ENCODE assay signal across 24 mouse cellular contexts in genomic region chr4:141455526-141455925, GRCm38 (mm10). TPM values are rescaled to one million over a fixed set of nuclear protein-coding genes. Genes with fewer than 3 reads are reported as not detected.
DNase-seq lines count a peak whose midpoint lies in the region; ATAC-seq and TF ChIP-seq lines count a peak whose summit lies in the region.
"Had no signal": no experiment of that assay in that cellular context is flagged by ENCODE, and none has a peak within 500 bp of the region (broad histone marks: within the 10 kb centered on the region; RNA-seq: fewer than 3 reads in every experiment).

No protein-coding gene starts in this region.

- peak; percentile 42; the same call in 1 of the 2 replicates for ATAC-seq in forebrain, postnatal 0 days
- ATAC-seq in forebrain, embryonic 14.5 days, result no peak
- ATAC-seq in limb, embryonic 15.5 days (ENCODE audit: insufficient number of reproducible peaks, low FRiP score, low TSS enrichment, low read depth), result no peak
- no peak for ATAC-seq in embryonic facial prominence, embryonic 15.5 days (ENCODE audit: insufficient number of reproducible peaks, low FRiP score, low TSS enrichment, low read depth)
- no peak for ATAC-seq in stomach, embryonic 15.5 days (ENCODE audit: insufficient read depth, low FRiP score, low read depth)
- ATAC-seq: liver, postnatal 0 days had no signal

- no peaks in the 10 kb centered on the region for H3K9me3 ChIP-seq in forebrain, postnatal 0 days (ENCODE audit: low read length)
- no peaks in the 10 kb centered on the region for H3K9me3 ChIP-seq in forebrain, embryonic 14.5 days (replicated peaks; ENCODE audit: control insufficient read depth, low read length)
- H3K9me3 ChIP-seq in limb, embryonic 15.5 days, result no peaks in the 10 kb centered on the region
- H3K9me3 ChIP-seq in limb, embryonic 10.5 days (replicated peaks), result no peaks in the 10 kb centered on the region
- H3K9me3 ChIP-seq in embryonic facial prominence, embryonic 15.5 days (replicated peaks), result no peaks in the 10 kb centered on the region
- no peaks in the 10 kb centered on the region for H3K9me3 ChIP-seq in stomach, embryonic 15.5 days
- H3K9me3 ChIP-seq: heart, embryonic 13.5 days; kidney, embryonic 15.5 days had no signal

- H3K4me1 ChIP-seq in forebrain, postnatal 0 days (ENCODE audit: insufficient read depth), result no peaks in the 10 kb centered on the region
- H3K4me1 ChIP-seq in forebrain, embryonic 14.5 days (ENCODE audit: control insufficient read depth, insufficient read depth, low read length), result peaks cover 5% of the 10 kb centered on the region
- H3K4me1 ChIP-seq in limb, embryonic 15.5 days, result peaks cover 29% of the 10 kb centered on the region
- peaks cover 19% of the 10 kb centered on the region for H3K4me1 ChIP-seq in limb, embryonic 10.5 days
- H3K4me1 ChIP-seq in embryonic facial prominence, embryonic 15.5 days, result peaks cover 32% of the 10 kb centered on the region
- H3K4me1 ChIP-seq in stomach, embryonic 15.5 days, result peaks cover 29% of the 10 kb centered on the region

- no peak for TF ChIP-seq CTCF in forebrain, postnatal 0 days (IDR thresholded peaks at IDR 0.05; ENCODE audit: low read depth)

- DNase-seq in forebrain, postnatal 0 days, result no peak
- DNase-seq in forebrain, embryonic 14.5 days (ENCODE audit: low spot score), result no peak
- no peak for DNase-seq in limb, embryonic 10.5 days (ENCODE audit: low spot score)
- no peak for DNase-seq in frontal cortex, postnatal 10 days (ENCODE audit: low spot score in 2 of 2)
- DNase-seq in gastrocnemius, postnatal 10 days, result no peak
- DNase-seq: layer of hippocampus, postnatal 36 days; liver, postnatal 0 days; lung, postnatal 10 days; thymus, adult 2 months had no signal

- no peaks in the 10 kb centered on the region for H3K27me3 ChIP-seq in forebrain, postnatal 0 days (ENCODE audit: insufficient read depth, low read length)
- H3K27me3 ChIP-seq in forebrain, embryonic 14.5 days (replicated peaks; ENCODE audit: control insufficient read depth, insufficient read depth, low read length), result no peaks in the 10 kb centered on the region
- no peaks in the 10 kb centered on the region for H3K27me3 ChIP-seq in limb, embryonic 15.5 days
- no peaks in the 10 kb centered on the region for H3K27me3 ChIP-seq in limb, embryonic 10.5 days (ENCODE audit: low read depth, poor library complexity, severe bottlenecking)
- H3K27me3 ChIP-seq in embryonic facial prominence, embryonic 15.5 days, result no peaks in the 10 kb centered on the region
- H3K27me3 ChIP-seq in stomach, embryonic 15.5 days (replicated peaks), result no peaks in the 10 kb centered on the region
- H3K27me3 ChIP-seq: heart, embryonic 13.5 days; kidney, embryonic 15.5 days had no signal

- no peak overlapping the region for H3K4me3 ChIP-seq in forebrain, postnatal 0 days (ENCODE audit: low read depth, low read length)
- H3K4me3 ChIP-seq in forebrain, embryonic 14.5 days (ENCODE audit: low read depth, low read length), result no peak overlapping the region
- H3K4me3 ChIP-seq in limb, embryonic 15.5 days, result no peak overlapping the region
- no peak overlapping the region for H3K4me3 ChIP-seq in limb, embryonic 10.5 days
- H3K4me3 ChIP-seq in embryonic facial prominence, embryonic 15.5 days (replicated peaks), result no peak overlapping the region
- no peak overlapping the region for H3K4me3 ChIP-seq in stomach, embryonic 15.5 days (replicated peaks)
- H3K4me3 ChIP-seq: heart, embryonic 13.5 days; kidney, embryonic 15.5 days had no signal

- H3K36me3 ChIP-seq in forebrain, postnatal 0 days (ENCODE audit: insufficient read depth), result peaks cover 34% of the 10 kb centered on the region
- peaks cover 45% of the 10 kb centered on the region for H3K36me3 ChIP-seq in forebrain, embryonic 14.5 days (ENCODE audit: control insufficient read depth, insufficient read depth, low read length)
- H3K36me3 ChIP-seq in limb, embryonic 15.5 days, result peaks cover 32% of the 10 kb centered on the region
- H3K36me3 ChIP-seq in limb, embryonic 10.5 days, result peaks cover 83% of the 10 kb centered on the region
- H3K36me3 ChIP-seq in embryonic facial prominence, embryonic 15.5 days, result peaks cover 24% of the 10 kb centered on the region; the same call in 1 of the 2 replicates
- peaks cover 12% of the 10 kb centered on the region for H3K36me3 ChIP-seq in stomach, embryonic 15.5 days

- no peak overlapping the region for H3K27ac ChIP-seq in forebrain, postnatal 0 days (ENCODE audit: low read depth, low read length)
- H3K27ac ChIP-seq in forebrain, embryonic 14.5 days (ENCODE audit: low read depth, low read length), result no peak overlapping the region
- H3K27ac ChIP-seq in limb, embryonic 15.5 days, result peak overlapping the region; percentile 43; the same call in 1 of the 2 replicates
- no peak overlapping the region for H3K27ac ChIP-seq in limb, embryonic 10.5 days
- H3K27ac ChIP-seq in embryonic facial prominence, embryonic 15.5 days (replicated peaks), result peak overlapping the region; percentile 58; the same call in 1 of the 2 replicates
- H3K27ac ChIP-seq in stomach, embryonic 15.5 days, result peak overlapping the region; percentile 67; the same call in 1 of the 2 replicates
- H3K27ac ChIP-seq: heart, embryonic 13.5 days; hindbrain, embryonic 14.5 days; kidney, embryonic 15.5 days had no signal

- no peak overlapping the region for H3K4me2 ChIP-seq in forebrain, postnatal 0 days (ENCODE audit: low read depth)
- no peak overlapping the region for H3K4me2 ChIP-seq in forebrain, embryonic 14.5 days (ENCODE audit: low read length)
- no peak overlapping the region for H3K4me2 ChIP-seq in limb, embryonic 15.5 days
- no peak overlapping the region for H3K4me2 ChIP-seq in embryonic facial prominence, embryonic 15.5 days (replicated peaks)
- H3K4me2 ChIP-seq in stomach, embryonic 15.5 days, result no peak overlapping the region
- H3K4me2 ChIP-seq: heart, embryonic 13.5 days; hindbrain, embryonic 14.5 days; kidney, embryonic 15.5 days had no signal

- no peak overlapping the region for H3K9ac ChIP-seq in forebrain, postnatal 0 days
- H3K9ac ChIP-seq in forebrain, embryonic 14.5 days (ENCODE audit: low read length), result no peak overlapping the region
- no peak overlapping the region for H3K9ac ChIP-seq in limb, embryonic 15.5 days
- H3K9ac ChIP-seq in embryonic facial prominence, embryonic 15.5 days, result no peak overlapping the region
- H3K9ac ChIP-seq in stomach, embryonic 15.5 days, result no peak overlapping the region
- H3K9ac ChIP-seq: heart, embryonic 13.5 days; hindbrain, embryonic 14.5 days; kidney, embryonic 15.5 days; liver, postnatal 0 days had no signal

- WGBS in forebrain, postnatal 0 days, result 69% methylated on average over 4 of the region's 4 CpGs
- 75% methylated on average over 4 of the region's 4 CpGs for WGBS in forebrain, embryonic 14.5 days
- 78% methylated on average over 4 of the region's 4 CpGs for WGBS in limb, embryonic 15.5 days
- WGBS in limb, embryonic 10.5 days, result 81% methylated on average over 4 of the region's 4 CpGs
- WGBS in embryonic facial prominence, embryonic 15.5 days, result 54% methylated on average over 4 of the region's 4 CpGs
- WGBS in stomach, embryonic 15.5 days, result 73% methylated on average over 4 of the region's 4 CpGs

RNA-seq across cellular contexts. Expression of gene Zbtb17, which starts 11.1 kb away (rescaled TPM):
- total RNA-seq in forebrain, postnatal 0 days (2014; rRNA removed), result 42.1 and 51.5 TPM in 2 replicates
- 32.8 and 34.8 TPM in 2 replicates for polyA plus RNA-seq in forebrain, postnatal 0 days (2015; fragmentation: Nextera tagmentation; extraction: Ambion mirVana)
- 41.3 and 46.5 TPM in 2 replicates for polyA plus RNA-seq in forebrain, embryonic 14.5 days (2014; fragmentation: Nextera tagmentation; extraction: Ambion mirVana)
- 31.2 and 33.2 TPM in 2 replicates for polyA plus RNA-seq in limb, embryonic 15.5 days (2015; fragmentation: Nextera tagmentation; extraction: Ambion mirVana)
- 60.6 and 66.5 TPM in 2 replicates for polyA plus RNA-seq in limb, embryonic 10.5 days (2016; fragmentation: Nextera tagmentation; extraction: Ambion mirVana)
- polyA plus RNA-seq in embryonic facial prominence, embryonic 15.5 days (2015; fragmentation: Nextera tagmentation; extraction: Ambion mirVana), result 34.0 and 35.1 TPM in 2 replicates
- 27.5 and 30.9 TPM in 2 replicates for polyA plus RNA-seq in stomach, embryonic 15.5 days (2015; fragmentation: Nextera tagmentation; extraction: Ambion mirVana)
- 10 to 100 TPM; 16.1 to 17.3 TPM for total RNA-seq in gastrocnemius, postnatal 10 days (2021)

RNA-seq across cellular contexts. Expression of gene Srarp, which starts 19.6 kb away (rescaled TPM):
- total RNA-seq in forebrain, postnatal 0 days (2014; rRNA removed), result 2.4 and 4.6 TPM in 2 replicates
- 0.63 and 0.69 TPM in 2 replicates for polyA plus RNA-seq in forebrain, postnatal 0 days (2015; fragmentation: Nextera tagmentation; extraction: Ambion mirVana)
- polyA plus RNA-seq in forebrain, embryonic 14.5 days (2014; fragmentation: Nextera tagmentation; extraction: Ambion mirVana), result 0.33 TPM in 1 of 2 replicates, not detected in the other
- not detected in 2 replicates for polyA plus RNA-seq in limb, embryonic 15.5 days (2015; fragmentation: Nextera tagmentation; extraction: Ambion mirVana)
- polyA plus RNA-seq in limb, embryonic 10.5 days (2016; fragmentation: Nextera tagmentation; extraction: Ambion mirVana), result not detected in 2 replicates
- not detected in 2 replicates for polyA plus RNA-seq in embryonic facial prominence, embryonic 15.5 days (2015; fragmentation: Nextera tagmentation; extraction: Ambion mirVana)
- not detected in 2 replicates for polyA plus RNA-seq in stomach, embryonic 15.5 days (2015; fragmentation: Nextera tagmentation; extraction: Ambion mirVana)
- not detected for total RNA-seq in gastrocnemius, postnatal 10 days (2021)
- total RNA-seq: adrenal gland, postnatal 4 days; liver, adult 2 months had no signal
- polyA plus RNA-seq: C2C12; heart, embryonic 13.5 days; intestine, embryonic 16.5 days; kidney, embryonic 15.5 days; liver, adult 2 months; liver, postnatal 0 days; neural tube, embryonic 11.5 days; small intestine, adult 2 months had no signal

RNA-seq across cellular contexts. Expression of gene Hspb7, which starts 34.9 kb away (rescaled TPM):
- total RNA-seq in forebrain, postnatal 0 days (2014; rRNA removed), result not detected in 2 replicates
- not detected in 2 replicates for polyA plus RNA-seq in forebrain, postnatal 0 days (2015; fragmentation: Nextera tagmentation; extraction: Ambion mirVana)
- not detected in 2 replicates for polyA plus RNA-seq in forebrain, embryonic 14.5 days (2014; fragmentation: Nextera tagmentation; extraction: Ambion mirVana)
- 1.7 and 5.4 TPM in 2 replicates for polyA plus RNA-seq in limb, embryonic 15.5 days (2015; fragmentation: Nextera tagmentation; extraction: Ambion mirVana)
- polyA plus RNA-seq in limb, embryonic 10.5 days (2016; fragmentation: Nextera tagmentation; extraction: Ambion mirVana), result 0.05 and 0.06 TPM in 2 replicates
- 2.0 and 2.4 TPM in 2 replicates for polyA plus RNA-seq in embryonic facial prominence, embryonic 15.5 days (2015; fragmentation: Nextera tagmentation; extraction: Ambion mirVana)
- polyA plus RNA-seq in stomach, embryonic 15.5 days (2015; fragmentation: Nextera tagmentation; extraction: Ambion mirVana), result 2.4 and 2.8 TPM in 2 replicates
- 100 to 1,000 TPM; 200 to 208 TPM for total RNA-seq in gastrocnemius, postnatal 10 days (2021)
- total RNA-seq: layer of hippocampus, postnatal 36 days had no signal
- polyA plus RNA-seq: neural tube, embryonic 11.5 days had no signal

RNA-seq across cellular contexts. Expression of gene Clcnkb, which starts 39.7 kb away (rescaled TPM):
- total RNA-seq in forebrain, postnatal 0 days (2014; rRNA removed), result 0.08 TPM in 1 of 2 replicates, not detected in the other
- 0.25 TPM in 1 of 2 replicates, not detected in the other for polyA plus RNA-seq in forebrain, postnatal 0 days (2015; fragmentation: Nextera tagmentation; extraction: Ambion mirVana)
- not detected in 2 replicates for polyA plus RNA-seq in forebrain, embryonic 14.5 days (2014; fragmentation: Nextera tagmentation; extraction: Ambion mirVana)
- polyA plus RNA-seq in limb, embryonic 15.5 days (2015; fragmentation: Nextera tagmentation; extraction: Ambion mirVana), result not detected in 2 replicates
- polyA plus RNA-seq in limb, embryonic 10.5 days (2016; fragmentation: Nextera tagmentation; extraction: Ambion mirVana), result not detected in 2 replicates
- polyA plus RNA-seq in embryonic facial prominence, embryonic 15.5 days (2015; fragmentation: Nextera tagmentation; extraction: Ambion mirVana), result not detected in 2 replicates
- 0.14 TPM in 1 of 2 replicates, not detected in the other for polyA plus RNA-seq in stomach, embryonic 15.5 days (2015; fragmentation: Nextera tagmentation; extraction: Ambion mirVana)
- under 1 TPM; 0.09 to 0.45 TPM for total RNA-seq in gastrocnemius, postnatal 10 days (2021)
- total RNA-seq: layer of hippocampus, postnatal 36 days; left cerebral cortex, postnatal 25 days; liver, adult 2 months had no signal
- polyA plus RNA-seq: C2C12; hindbrain, embryonic 14.5 days; liver, adult 2 months; liver, postnatal 0 days; neural tube, embryonic 11.5 days; small intestine, adult 2 months had no signal

RNA-seq across cellular contexts. Expression of gene Clcnka, which starts 57.0 kb away (rescaled TPM):
- 0.24 TPM in 1 of 2 replicates, not detected in the other for total RNA-seq in forebrain, postnatal 0 days (2014; rRNA removed)
- polyA plus RNA-seq in forebrain, postnatal 0 days (2015; fragmentation: Nextera tagmentation; extraction: Ambion mirVana), result 0.10 TPM in 1 of 2 replicates, not detected in the other
- not detected in 2 replicates for polyA plus RNA-seq in forebrain, embryonic 14.5 days (2014; fragmentation: Nextera tagmentation; extraction: Ambion mirVana)
- 0.33 and 1.2 TPM in 2 replicates for polyA plus RNA-seq in limb, embryonic 15.5 days (2015; fragmentation: Nextera tagmentation; extraction: Ambion mirVana)
- polyA plus RNA-seq in limb, embryonic 10.5 days (2016; fragmentation: Nextera tagmentation; extraction: Ambion mirVana), result 0.13 and 0.19 TPM in 2 replicates
- 0.46 and 0.51 TPM in 2 replicates for polyA plus RNA-seq in embryonic facial prominence, embryonic 15.5 days (2015; fragmentation: Nextera tagmentation; extraction: Ambion mirVana)
- 0.21 and 0.35 TPM in 2 replicates for polyA plus RNA-seq in stomach, embryonic 15.5 days (2015; fragmentation: Nextera tagmentation; extraction: Ambion mirVana)
- 1 to 10 TPM; 1.2 to 1.3 TPM for total RNA-seq in gastrocnemius, postnatal 10 days (2021)
- total RNA-seq: gastrocnemius, adult 18-20 months; heart, postnatal 25 days; layer of hippocampus, postnatal 36 days; left cerebral cortex, postnatal 25 days; liver, adult 2 months had no signal
- polyA plus RNA-seq: C2C12; heart, embryonic 13.5 days; liver, postnatal 0 days; neural tube, embryonic 11.5 days; small intestine, adult 2 months had no signal

Comparison
In these comparisons a context has a peak if more than half of its experiments do, and no peak if none do; other contexts are left out.
1. H3K27ac ChIP-seq: peak in limb, embryonic 15.5 days (single experiment), embryonic facial prominence, embryonic 15.5 days (single experiment) and stomach, embryonic 15.5 days (single experiment); none in forebrain, postnatal 0 days (single experiment), forebrain, embryonic 14.5 days (single experiment) and limb, embryonic 10.5 days (single experiment).